Mouse (Mus musculus) embryonic facial prominence, embryonic 12.5 days (tissue): ENCODE results near the gene Rims4. TPM values are rescaled to one million over a fixed set of nuclear protein-coding genes. Genes with fewer than 3 reads are reported as not detected.

Source experiments
- ATAC-seq: fragments of 200-750 bp; cut with Nextera tagmentation; 2 replicates; pipeline ENCODE4 v1.8.0; 2017; ENCODE audit not compliant: insufficient number of reproducible peaks, insufficient read depth, low FRiP score, low TSS enrichment
- H3K27ac ChIP-seq: fragments of 300-500 bp; sonication (generic); 2 replicates; pipeline ENCODE4 v1.5.1; 2016; ENCODE audit warnings: mild to moderate bottlenecking
- H3K27me3 ChIP-seq: fragments of 300-500 bp; sonication (generic); 2 replicates; pipeline ENCODE4 v1.6.1; 2016; ENCODE audit warnings: mild to moderate bottlenecking, moderate library complexity
- H3K36me3 ChIP-seq: fragments of 300-500 bp; sonication (generic); 2 replicates; pipeline ENCODE4 v1.6.1; 2016; ENCODE audit warnings: mild to moderate bottlenecking
- H3K4me1 ChIP-seq: fragments of 300-500 bp; sonication (generic); 2 replicates; pipeline ENCODE4 v1.6.1; 2016
- H3K4me2 ChIP-seq: fragments of 300-500 bp; sonication (generic); replicated peaks from 2 replicates; pipeline ENCODE4 v1.6.1; 2016; ENCODE audit warnings: mild to moderate bottlenecking, moderate library complexity
- H3K4me3 ChIP-seq: fragments of 300-500 bp; sonication (generic); 2 replicates; pipeline ENCODE4 v1.5.1; 2016; ENCODE audit warnings: mild to moderate bottlenecking
- H3K9ac ChIP-seq: fragments of 300-500 bp; sonication (generic); 2 replicates; pipeline ENCODE4 v1.6.1; 2016; ENCODE audit warnings: mild to moderate bottlenecking, moderate library complexity
- H3K9me3 ChIP-seq: fragments of 300-500 bp; sonication (generic); 2 replicates; pipeline ENCODE4 v1.6.1; 2016; ENCODE audit warnings: mild to moderate bottlenecking, moderate library complexity
- WGBS: fragments of 180-500 bp; shearing (Covaris S2); methylation state at CpG from one replicate; pipeline ENCODE4 v1.1.7; 2016; 5-methylcytosine and 5-hydroxymethylcytosine counted together
- polyA plus RNA-seq: library from polyadenylated mRNA; unstranded; fragments of >200 nt; fragmentation: Nextera tagmentation; extraction: Ambion mirVana; gene quantifications from 2 replicates; pipeline ENCODE4 v1.2.1, GENCODE M21; 2016

Gene Rims4
- polyA plus RNA-seq, 1 experiment from 2014 or later: 0.73 TPM

DNA sequence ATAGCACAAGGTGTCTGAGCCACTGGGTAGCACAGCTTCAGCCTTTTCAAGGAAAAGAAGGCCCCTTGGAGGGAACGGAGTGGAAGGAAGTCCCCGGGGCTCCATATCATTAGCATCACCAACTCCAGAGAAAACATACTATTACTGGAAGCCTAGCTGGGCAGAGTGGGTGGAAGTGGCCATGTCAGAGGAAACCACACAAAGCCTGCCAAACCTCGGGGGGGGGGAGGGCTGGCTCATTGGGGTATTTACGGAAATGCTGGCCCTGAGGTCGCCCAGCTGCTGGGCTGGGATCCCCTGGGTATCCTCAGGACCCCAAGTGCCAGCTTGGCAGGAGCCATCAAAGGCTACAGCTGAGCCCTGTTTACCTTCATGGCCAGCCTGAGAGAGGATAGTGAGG, 105.4 kb downstream of the Rims4 start:
- H3K4me3 ChIP-seq: no peak overlapping the region
- 62% methylated on average over 5 of the region's 5 CpGs for WGBS
- no peak overlapping the region for H3K4me2 ChIP-seq
- H3K27ac ChIP-seq: no peak overlapping the region
- H3K9ac ChIP-seq: no peak overlapping the region
- H3K36me3 ChIP-seq: no peaks in the 10 kb centered on the region
- no peaks in the 10 kb centered on the region for H3K27me3 ChIP-seq
- H3K4me1 ChIP-seq: no peaks in the 10 kb centered on the region
- no peaks in the 10 kb centered on the region for H3K9me3 ChIP-seq
- ATAC-seq: no peak

Other genes starting within 250 kb of the Rims4 start
- gene Ada, start 168.4 kb downstream of the Rims4 start, polyA plus RNA-seq: 6.9 and 8.6 TPM in 2 replicates
- gene Ccn5, start 97.8 kb downstream of the Rims4 start, polyA plus RNA-seq: 0.17 and 0.22 TPM in 2 replicates
- not detected in 2 replicates for gene Kcnk15, start 65.0 kb downstream of the Rims4 start, polyA plus RNA-seq
- 327 and 340 TPM in 2 replicates for gene Ywhab, start 76.3 kb upstream of the Rims4 start, polyA plus RNA-seq
- gene Pabpc1l, start 106.8 kb upstream of the Rims4 start, polyA plus RNA-seq: 2.4 and 3.5 TPM in 2 replicates
- gene Stk4, start 151.6 kb upstream of the Rims4 start, polyA plus RNA-seq: 24.2 and 25.4 TPM in 2 replicates
- gene Tomm34, start 152.5 kb upstream of the Rims4 start, polyA plus RNA-seq: 58.9 and 63.3 TPM in 2 replicates